Mouse (Mus musculus): ENCODE data around the gene Rps3.
"Not testable (repeated sequence)": the region's sequence is repeated elsewhere in the genome, so short reads cannot be mapped to it uniquely, and the experiment has no call there.

The Rps3 gene

GRCm38 (mm10) chr7:99483271-99483923 is at the start of gene Rps3:
Gene Rps3 (minus strand): TSS chr7:99483738.
- DNase-seq (ENCODE audit: low spot score in 2 of 2) = peak; percentile 96 to 97

- DNase-seq (ENCODE audit: low spot score in 2 of 2) = no peak
Observed at GRCm38 (mm10) chr7:99532526-99532925, 49.0 kb upstream of the Rps3 start.

- DNase-seq (ENCODE audit: low spot score in 2 of 2) = no peak
Observed at GRCm38 (mm10) chr7:99531408-99531970, 48.0 kb upstream of the Rps3 start.

- DNase-seq (ENCODE audit: low spot score in 2 of 2) = peak in 1 of 2 experiments; percentile 67
Observed at GRCm38 (mm10) chr7:99529410-99529809, 45.9 kb upstream of the Rps3 start.

GRCm38 (mm10) chr7:99528547-99528946 is 45.0 kb upstream of the Rps3 start:
- no peak for DNase-seq (ENCODE audit: low spot score in 2 of 2)

- no peak for DNase-seq (ENCODE audit: low spot score in 2 of 2)
Observed at GRCm38 (mm10) chr7:99523837-99524236, 40.3 kb upstream of the Rps3 start.

GRCm38 (mm10) chr7:99523121-99523520 is 39.6 kb upstream of the Rps3 start:
- DNase-seq (ENCODE audit: low spot score in 2 of 2) = no peak

- DNase-seq (ENCODE audit: low spot score in 2 of 2) = no peak
Observed at GRCm38 (mm10) chr7:99518954-99519644, 35.6 kb upstream of the Rps3 start.

GRCm38 (mm10) chr7:99516814-99517157 is 33.2 kb upstream of the Rps3 start:
- DNase-seq (ENCODE audit: low spot score in 2 of 2) = no peak

- no peak for DNase-seq (ENCODE audit: low spot score in 2 of 2)
Observed at GRCm38 (mm10) chr7:99516092-99516813, 32.7 kb upstream of the Rps3 start.

- DNase-seq (ENCODE audit: low spot score in 2 of 2) = peak; percentile 59 to 66
Observed at GRCm38 (mm10) chr7:99510087-99510501, 26.6 kb upstream of the Rps3 start.

- DNase-seq (ENCODE audit: low spot score in 2 of 2) = not testable (repeated sequence)
Observed at GRCm38 (mm10) chr7:99508187-99508586, 24.6 kb upstream of the Rps3 start.

GRCm38 (mm10) chr7:99504556-99504955 is 21.0 kb upstream of the Rps3 start:
- DNase-seq (ENCODE audit: low spot score in 2 of 2) = no peak

GRCm38 (mm10) chr7:99501148-99501547 is 17.6 kb upstream of the Rps3 start:
- no peak for DNase-seq (ENCODE audit: low spot score in 2 of 2)

- no peak for DNase-seq (ENCODE audit: low spot score in 2 of 2)
Observed at GRCm38 (mm10) chr7:99500655-99501054, 17.1 kb upstream of the Rps3 start.

GRCm38 (mm10) chr7:99500201-99500600 is 16.7 kb upstream of the Rps3 start:
- DNase-seq (ENCODE audit: low spot score in 2 of 2) = peak; percentile 36 to 89

- DNase-seq (ENCODE audit: low spot score in 2 of 2) = no peak
Observed at GRCm38 (mm10) chr7:99499128-99499527, 15.6 kb upstream of the Rps3 start.

GRCm38 (mm10) chr7:99489708-99490107 is 6.2 kb upstream of the Rps3 start:
- no peak for DNase-seq (ENCODE audit: low spot score in 2 of 2)

- DNase-seq (ENCODE audit: low spot score in 2 of 2) = no peak
Observed at GRCm38 (mm10) chr7:99484679-99485078, 1.1 kb upstream of the Rps3 start.

GRCm38 (mm10) chr7:99483924-99484319 is 384 bp upstream of the Rps3 start:
- no peak for DNase-seq (ENCODE audit: low spot score in 2 of 2)

GRCm38 (mm10) chr7:99482637-99483036 is 901 bp downstream of the Rps3 start:
- no peak for DNase-seq (ENCODE audit: low spot score in 2 of 2)

GRCm38 (mm10) chr7:99477235-99477634 is 6.3 kb downstream of the Rps3 start:
- DNase-seq (ENCODE audit: low spot score in 2 of 2) = no peak

Data from left cerebral cortex, adult 9 months (tissue).